Mouse (Mus musculus) CD4-positive, CD25-positive, alpha-beta regulatory T cell, adult 4 months (primary cell): Measurements from ENCODE around the gene Hic1. TPM values are rescaled to one million over a fixed set of nuclear protein-coding genes. Genes with fewer than 3 reads are reported as not detected.

Experiments used
- polyA plus RNA-seq, 2 experiments: library from polyadenylated mRNA; unstranded; fragments of 100-300 nt; shearing (Covaris generic); gene quantifications; one replicate each; pipeline ENCODE4 v1.2.1; 2017

Gene Hic1
- polyA plus RNA-seq, 2 experiments from 2014 or later, result 0.36 TPM; not detected in 1

Other genes starting within 250 kb of the Hic1 start
- gene Smg6, start 243.7 kb downstream of the Hic1 start, polyA plus RNA-seq, result 10 to 100 TPM; 16.5 to 21.8 TPM
- 1 to 10 TPM; 7.8 to 8.9 TPM for gene Srr, start 243.6 kb downstream of the Hic1 start, polyA plus RNA-seq
- 10 to 100 TPM; 19.2 to 29.4 TPM for gene Ovca2, start 9.3 kb upstream of the Hic1 start, polyA plus RNA-seq
- 10 to 100 TPM; 11.0 to 20.6 TPM for gene Dph1, start 21.7 kb upstream of the Hic1 start, polyA plus RNA-seq
- gene Rtn4rl1, start 24.3 kb upstream of the Hic1 start, polyA plus RNA-seq, result 1 to 10 TPM; 1.5 to 1.8 TPM
- 100 to 1,000 TPM; 214 to 322 TPM for gene Rpa1, start 178.8 kb upstream of the Hic1 start, polyA plus RNA-seq
- gene Smyd4, start 178.9 kb upstream of the Hic1 start, polyA plus RNA-seq, result 10 to 100 TPM; 21.2 to 31.7 TPM